8 mouse cellular contexts compared by ENCODE assay signal in the genomic region with DNA sequence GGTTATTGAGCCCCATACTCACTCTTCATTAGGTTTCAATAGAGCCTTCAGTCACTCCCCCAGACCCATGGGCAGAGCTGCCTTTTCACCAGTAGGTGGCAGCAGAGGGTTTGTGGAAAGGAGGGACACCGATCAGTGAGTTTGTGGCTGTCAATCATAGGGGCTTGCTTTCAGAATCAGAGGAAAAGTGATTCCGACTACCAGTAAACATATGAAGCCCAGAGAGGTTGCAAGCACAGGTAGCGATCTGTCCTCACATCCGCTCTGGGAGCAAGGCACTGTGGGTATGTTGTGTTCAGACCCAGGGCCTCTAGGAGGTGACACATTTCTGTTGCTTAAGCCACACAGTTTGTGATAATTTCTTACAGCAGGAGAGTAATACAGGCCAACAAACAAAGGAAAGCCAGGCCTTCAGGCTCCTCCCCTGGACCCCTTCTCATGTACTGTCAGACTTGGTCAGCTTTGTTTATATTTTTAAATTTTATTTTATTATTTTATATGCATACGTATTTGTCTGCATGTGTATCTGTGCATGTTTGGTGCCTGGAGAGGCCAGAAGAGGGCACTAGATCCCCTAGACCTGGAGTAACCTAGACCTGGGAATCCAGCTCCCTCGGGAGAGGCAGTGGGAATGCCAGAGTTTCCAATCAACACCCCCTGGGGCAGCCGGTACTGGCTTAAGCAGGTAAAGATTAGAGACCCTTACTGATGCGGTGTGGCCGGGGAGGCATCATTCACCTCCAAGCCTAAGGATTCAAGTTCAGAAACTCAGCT. TPM values are rescaled to one million over a fixed set of nuclear protein-coding genes. Genes with fewer than 3 reads are reported as not detected.
DNase-seq lines count a peak whose midpoint lies in the region; ATAC-seq and TF ChIP-seq lines count a peak whose summit lies in the region.

No protein-coding gene starts in this region.

- intact Hi-C loops in gastrocnemius, postnatal 14 days (cut with DNase I; ENCODE audit: low total_unique reads): loop anchor here (10.0 kb wide), 2 partner anchors 194 to 334 kb away; no protein-coding TSS in a partner anchor
- intact Hi-C loops in left cerebral cortex, postnatal 4 days (cut with DNase I): loop anchor here (5.0 kb wide), 3 partner anchors 176 to 571 kb away; a partner anchor contains a TSS

- TF ChIP-seq POLR2A in cortical plate, adult 2 months (IDR thresholded peaks at IDR 0.05; ENCODE audit: extremely low read depth, insufficient read depth, low read length): no peak

- ATAC-seq in cerebellum, adult (ENCODE audit: insufficient number of reproducible peaks, low FRiP score, low TSS enrichment): peak; percentile 71; the same call in 1 of the 2 replicates
- ATAC-seq in intestine, embryonic 14.5 days (replicated peaks; ENCODE audit: low FRiP score, low TSS enrichment, low read depth): peak; percentile 84

- H3K4me2 ChIP-seq in intestine, embryonic 14.5 days (ENCODE audit: low read length): peak overlapping the region; percentile 32

- no peaks in the 10 kb centered on the region for H3K27me3 ChIP-seq in intestine, embryonic 14.5 days (replicated peaks; ENCODE audit: control insufficient read depth, insufficient read depth, low read length)
- H3K27me3 ChIP-seq in midbrain, embryonic 10.5 days (ENCODE audit: low read depth, poor library complexity, severe bottlenecking): peaks cover 10% of the 10 kb centered on the region; the same call in 1 of the 2 replicates

- H3K27ac ChIP-seq in cortical plate, adult 2 months (ENCODE audit: insufficient read depth, low read length): no peak overlapping the region
- no peak overlapping the region for H3K27ac ChIP-seq in intestine, embryonic 14.5 days (ENCODE audit: low read depth)
- peak overlapping the region; percentile 68 for H3K27ac ChIP-seq in midbrain, embryonic 10.5 days (replicated peaks)

- no peaks in the 10 kb centered on the region for H3K36me3 ChIP-seq in intestine, embryonic 14.5 days (ENCODE audit: control insufficient read depth, insufficient read depth, low read length)
- H3K36me3 ChIP-seq in midbrain, embryonic 10.5 days: no peaks in the 10 kb centered on the region

- peak; percentile 95 for TF ChIP-seq CTCF in cortical plate, adult 2 months (IDR thresholded peaks at IDR 0.05; ENCODE audit: extremely low read depth, insufficient read depth, low read length)

- whole genome bisulfite sequencing in intestine, embryonic 14.5 days: 10% methylated on average over 9 of the region's 9 CpGs
- 5% methylated on average over 9 of the region's 9 CpGs for WGBS in midbrain, embryonic 10.5 days

- DNase-seq in cerebellum, adult 9-11 months: no peak
- peak; percentile 66 for DNase-seq in gastrocnemius, postnatal 14 days
- DNase-seq in intestine, embryonic 14.5 days (ENCODE audit: low spot score): peak; percentile 82
- DNase-seq in left cerebral cortex, postnatal 4 days: peak; percentile 82
- DNase-seq in midbrain, embryonic 10.5 days (ENCODE audit: low spot score): peak; percentile 81
- peak; percentile 49 for DNase-seq in right cerebral cortex, postnatal 25 days

- peak overlapping the region; percentile 17 for H3K4me3 ChIP-seq in cortical plate, adult 2 months (ENCODE audit: insufficient read depth, low read length)
- H3K4me3 ChIP-seq in intestine, embryonic 14.5 days (ENCODE audit: low read depth, low read length): peak overlapping the region; percentile 11; the same call in 1 of the 2 replicates
- H3K4me3 ChIP-seq in midbrain, embryonic 10.5 days: peak overlapping the region; percentile 44

- no peak overlapping the region for H3K9ac ChIP-seq in intestine, embryonic 14.5 days (ENCODE audit: low read length)

- H3K9me3 ChIP-seq in intestine, embryonic 14.5 days (ENCODE audit: control insufficient read depth, low read length): no peaks in the 10 kb centered on the region
- no peaks in the 10 kb centered on the region for H3K9me3 ChIP-seq in midbrain, embryonic 10.5 days (replicated peaks)

- no peaks in the 10 kb centered on the region for H3K4me1 ChIP-seq in cortical plate, adult 2 months (ENCODE audit: control insufficient read depth, insufficient read depth, low read length)
- H3K4me1 ChIP-seq in intestine, embryonic 14.5 days (replicated peaks; ENCODE audit: control insufficient read depth, insufficient read depth, low read length): no peaks in the 10 kb centered on the region
- H3K4me1 ChIP-seq in midbrain, embryonic 10.5 days: peaks cover 31% of the 10 kb centered on the region

RNA-seq across cellular contexts. Expression of a gene that starts 20.8 kb away (rescaled TPM):
- 8.8 and 9.4 TPM in 2 replicates for polyA plus RNA-seq in cortical plate, adult 2 months (2012; rRNA removed)
- total RNA-seq in gastrocnemius, postnatal 14 days (2021): 10 to 100 TPM; 19.8 to 20.8 TPM
- 46.5 and 51.9 TPM in 2 replicates for polyA plus RNA-seq in intestine, embryonic 14.5 days (2014; fragmentation: Nextera tagmentation; extraction: Ambion mirVana)
- total RNA-seq in left cerebral cortex, postnatal 4 days (2021): 10 to 100 TPM; 12.7 to 15.5 TPM
- polyA plus RNA-seq in midbrain, embryonic 10.5 days (2016; fragmentation: Nextera tagmentation; extraction: Ambion mirVana): 54.3 and 55.9 TPM in 2 replicates
